Mouse (Mus musculus): ENCODE measurements at regions not wholly inside any gene's neighbourhood (a gene's known extent, or its start where the extent isn't known, plus 50 kb on each side); places are given as distances from the start of the nearest gene placed in this dataset.
A peak's percentile ranks its signal among the peaks of the same experiment; 100 is the strongest.

DNA sequence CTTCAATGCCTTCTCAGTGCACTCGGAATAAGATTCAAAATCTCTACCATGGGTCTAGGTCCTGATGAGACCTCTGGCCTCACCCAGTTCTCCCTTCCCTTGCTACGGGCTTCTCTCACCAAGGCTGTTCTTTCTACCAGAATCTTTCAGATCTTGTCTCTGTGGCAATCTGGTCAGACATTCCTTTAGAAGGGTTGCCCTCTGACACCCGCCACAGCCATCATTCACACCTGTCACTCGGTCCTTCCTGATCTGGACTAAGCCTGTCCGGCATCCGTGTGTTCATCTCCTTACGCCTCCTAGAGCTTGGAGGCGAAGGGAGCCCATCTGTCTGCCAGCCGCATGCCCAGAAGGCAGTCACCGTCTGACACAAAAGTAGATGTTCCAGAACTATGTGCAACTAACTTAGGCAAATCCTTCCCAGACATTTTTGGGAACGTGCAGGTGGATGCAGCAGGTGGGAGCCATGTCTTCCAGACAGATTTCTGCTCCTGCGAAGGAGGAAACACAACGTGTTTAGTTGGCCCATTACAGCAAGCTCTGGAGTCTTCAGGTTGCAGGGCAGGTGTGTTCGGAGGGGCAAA, 77.7 kb downstream of the Fam76b start:
- DNase-seq (ENCODE audit: low read depth): no peak

DNA sequence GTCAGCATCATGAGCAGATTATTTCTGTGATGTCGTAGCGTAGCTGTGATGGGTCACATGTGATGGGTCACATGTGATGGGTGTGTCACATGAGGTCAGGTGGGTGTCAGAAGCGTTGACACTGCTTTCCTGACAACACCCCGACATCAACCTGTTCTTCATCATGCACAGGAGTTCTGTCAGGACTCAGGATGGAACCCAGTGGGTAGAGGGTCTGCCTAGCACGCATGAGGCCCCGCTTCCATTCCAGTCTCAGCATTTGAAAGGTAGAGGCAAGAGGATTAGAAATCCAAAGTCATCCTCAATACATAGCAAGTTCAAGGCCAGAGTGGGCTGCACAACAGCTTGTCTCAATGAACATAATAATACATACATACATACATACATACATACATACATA, 79.2 kb downstream of the Fam76b start:
- no peak for DNase-seq (ENCODE audit: low read depth)

DNA sequence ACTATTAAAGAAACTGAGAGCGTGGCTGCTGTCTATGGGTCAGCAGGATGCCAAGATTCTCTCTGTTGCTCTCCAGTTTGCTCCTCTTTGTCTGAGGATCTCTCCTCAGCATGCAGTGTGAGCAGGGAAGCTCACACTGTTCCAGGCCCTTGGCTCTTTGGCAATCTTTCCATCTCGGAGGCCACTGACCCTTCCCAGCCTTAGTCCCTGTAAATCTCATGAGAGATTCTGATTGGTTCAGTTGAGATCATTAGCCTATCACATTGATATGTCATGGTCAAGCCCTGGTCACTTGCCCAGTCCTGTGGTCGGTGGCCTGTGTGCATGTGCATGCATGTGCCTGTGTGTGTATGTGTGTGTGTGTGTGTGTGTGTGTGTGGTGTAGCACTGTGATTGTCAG, 82.1 kb downstream of the Fam76b start:
- DNase-seq (ENCODE audit: low read depth): no peak

DNA sequence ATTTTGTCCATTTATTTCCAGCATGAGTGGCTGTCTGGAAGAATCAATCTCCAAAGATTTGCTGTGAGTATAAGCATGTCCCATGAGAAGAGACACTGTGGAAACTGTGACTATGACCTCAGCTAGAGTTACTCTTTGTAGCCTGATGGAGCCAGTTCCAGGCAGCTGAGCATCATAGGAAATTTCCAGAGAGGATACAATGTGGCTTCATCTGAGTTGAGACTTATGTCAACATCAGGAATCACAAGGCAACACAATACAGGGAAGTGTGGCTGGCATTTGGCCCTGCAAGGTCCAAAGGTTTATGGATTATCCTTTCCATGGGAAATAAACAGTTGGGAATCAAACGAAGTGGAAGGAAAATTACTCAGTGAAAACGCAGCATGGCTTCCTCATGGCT, 82.6 kb downstream of the Fam76b start:
- no peak for DNase-seq (ENCODE audit: low read depth)

DNA sequence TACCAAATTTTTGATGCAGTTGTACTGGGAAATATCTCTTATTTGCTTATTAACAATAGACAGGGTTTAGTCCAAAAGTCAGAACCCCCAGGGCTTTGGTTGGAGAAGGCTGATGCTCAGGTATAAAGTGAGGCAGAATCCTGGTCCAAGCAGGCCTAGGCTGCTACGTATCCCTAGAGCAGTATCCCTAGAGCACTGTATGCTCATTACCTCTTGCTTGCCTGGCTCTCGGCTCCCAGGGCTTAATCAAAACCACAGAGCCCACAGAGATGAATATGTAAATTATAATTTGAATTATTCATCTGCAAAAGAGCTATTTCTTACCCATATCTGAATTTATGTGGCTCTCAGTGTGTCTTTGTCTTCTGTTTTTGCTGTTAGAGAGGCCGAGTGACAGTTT, 85.9 kb downstream of the Fam76b start:
- no peak for DNase-seq (ENCODE audit: low read depth)

DNA sequence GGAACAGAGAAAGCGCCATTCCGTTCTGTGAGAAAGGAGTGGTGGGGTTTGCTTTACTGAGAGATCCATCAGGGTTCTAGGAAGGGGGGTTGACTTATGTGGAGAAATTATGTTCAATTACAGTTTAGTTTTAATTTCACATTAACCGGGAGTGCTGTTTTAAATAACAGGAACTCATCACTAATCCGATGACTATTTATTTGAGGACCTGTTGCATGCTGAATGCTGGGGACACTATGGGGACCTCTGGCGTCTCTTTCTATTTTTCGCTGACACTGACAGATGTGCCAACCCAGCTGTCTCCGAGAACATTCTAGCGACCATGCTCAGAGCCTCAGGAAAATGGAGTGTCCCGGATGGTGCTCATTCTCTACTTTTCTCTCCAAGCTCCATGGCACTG, 86.6 kb downstream of the Fam76b start:
- DNase-seq (ENCODE audit: low read depth): no peak

DNA sequence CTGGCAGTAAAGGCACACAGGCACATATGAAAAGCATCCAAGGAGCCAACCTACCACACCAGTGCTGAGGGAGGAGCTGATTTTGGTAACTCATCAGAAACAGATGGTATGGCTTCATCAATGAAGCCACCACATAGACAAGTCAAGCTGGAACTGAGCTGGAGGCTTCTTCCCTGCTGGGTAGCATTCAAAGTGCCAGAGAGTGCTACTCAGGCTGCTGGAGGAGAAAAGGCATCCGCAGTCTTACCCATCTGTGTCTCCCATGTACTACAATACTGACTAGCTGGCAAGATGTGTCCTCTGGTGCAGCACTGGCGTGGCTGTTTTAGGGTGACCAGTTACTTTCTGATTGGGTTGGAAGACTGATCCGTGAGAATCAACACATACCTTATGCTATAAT, 87.3 kb downstream of the Fam76b start:
- no peak for DNase-seq (ENCODE audit: low read depth)

DNA sequence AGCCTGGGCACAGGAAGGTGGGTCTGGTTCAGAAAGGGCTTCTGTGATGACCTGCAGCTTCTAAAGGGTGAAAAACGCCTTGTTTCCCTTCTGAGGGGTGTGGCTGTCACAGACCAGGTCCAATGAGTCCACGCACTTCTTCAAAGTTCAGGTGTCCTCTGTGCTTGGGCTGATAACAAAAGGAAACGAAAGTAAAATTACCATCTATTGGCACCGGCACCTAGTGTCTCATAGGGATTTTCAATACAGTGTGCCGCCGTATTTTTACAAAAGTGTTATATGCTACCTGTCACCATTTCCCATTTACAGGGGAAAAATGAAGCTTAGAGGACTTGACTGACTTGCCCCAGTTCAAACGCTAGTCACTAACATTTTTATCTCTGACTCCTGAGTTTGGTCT, 89.3 kb downstream of the Fam76b start:
- DNase-seq (ENCODE audit: low read depth): no peak

DNA sequence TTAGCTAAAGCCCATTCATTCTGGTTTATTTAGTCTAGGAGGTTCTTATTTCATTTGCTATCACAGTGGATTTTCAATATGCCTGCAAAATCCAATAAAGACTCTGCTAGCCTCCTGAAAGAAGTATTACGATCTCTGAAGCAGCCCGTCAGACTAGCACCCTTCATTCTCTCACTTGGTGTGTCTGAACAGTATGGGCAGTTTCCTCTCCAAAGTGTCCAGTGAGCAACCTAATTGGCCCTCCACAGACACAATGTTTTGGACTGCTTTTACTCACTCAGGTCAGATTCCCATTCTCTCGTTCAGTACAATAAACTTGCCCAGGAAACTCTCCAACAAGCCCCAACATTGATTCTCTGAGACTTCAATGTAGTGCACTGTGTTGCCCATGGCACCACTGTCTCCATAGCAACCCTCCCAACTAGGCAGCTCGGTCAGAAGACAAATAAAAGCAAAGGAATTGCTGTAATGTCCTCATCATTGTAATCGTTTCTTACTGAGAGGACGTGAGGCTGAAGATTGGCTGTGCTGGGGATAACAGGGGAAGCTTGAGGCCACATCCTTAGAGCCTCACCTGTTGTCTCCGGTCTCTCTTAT, 91.2 kb downstream of the Fam76b start:
- DNase-seq (ENCODE audit: low read depth): no peak

DNA sequence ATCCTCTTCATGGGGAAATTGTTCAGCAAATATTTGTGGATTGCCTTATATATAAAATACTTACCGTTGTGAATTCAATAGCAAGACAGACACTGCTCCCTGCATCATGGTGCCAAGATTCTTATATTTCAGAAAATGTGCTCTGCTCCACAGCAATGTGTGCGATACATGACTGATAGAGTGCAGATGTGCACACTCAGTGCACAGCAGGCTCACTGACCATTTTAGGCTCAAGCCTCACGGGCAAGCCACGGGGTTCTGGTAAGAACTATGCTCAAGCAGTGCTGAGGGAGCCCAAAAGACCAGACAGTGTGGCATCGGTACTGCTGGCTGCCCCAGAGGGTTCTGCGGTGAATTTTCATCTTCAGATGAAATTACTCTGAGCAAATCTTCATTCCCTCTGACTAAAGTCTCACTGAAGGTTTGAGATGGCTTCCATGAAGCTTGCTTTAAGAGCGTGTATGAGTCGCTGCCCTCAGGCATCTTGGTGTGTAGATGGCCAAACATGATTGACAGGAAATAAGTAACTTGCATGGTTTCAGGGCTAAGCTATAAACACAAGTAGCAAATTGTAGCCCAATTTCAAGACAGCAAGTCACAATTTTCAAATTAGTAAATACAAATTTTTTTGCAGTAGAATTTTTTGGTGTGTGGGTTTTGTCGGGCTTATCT, 92.4 kb downstream of the Fam76b start:
- no peak for DNase-seq (ENCODE audit: low read depth)

DNA sequence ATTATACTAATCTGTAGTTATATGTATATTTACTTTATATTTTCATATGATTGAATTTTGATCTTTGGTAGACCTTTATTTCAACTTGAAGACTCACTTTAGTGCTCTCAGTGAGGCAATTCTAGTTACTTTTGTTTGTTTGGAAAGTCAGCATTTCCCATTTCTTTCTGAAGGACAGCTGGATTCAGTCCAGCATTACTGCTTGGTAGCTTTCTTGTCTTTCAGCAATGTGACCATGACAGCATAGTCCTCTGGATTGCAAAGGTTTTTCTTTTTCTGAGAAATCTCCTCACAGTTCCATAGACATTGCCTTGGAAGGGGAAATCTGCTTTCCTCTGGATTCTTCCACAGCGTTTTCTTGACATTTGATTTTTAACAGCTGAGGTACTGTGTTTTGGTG, 93.1 kb downstream of the Fam76b start:
- DNase-seq (ENCODE audit: low read depth): no peak

DNA sequence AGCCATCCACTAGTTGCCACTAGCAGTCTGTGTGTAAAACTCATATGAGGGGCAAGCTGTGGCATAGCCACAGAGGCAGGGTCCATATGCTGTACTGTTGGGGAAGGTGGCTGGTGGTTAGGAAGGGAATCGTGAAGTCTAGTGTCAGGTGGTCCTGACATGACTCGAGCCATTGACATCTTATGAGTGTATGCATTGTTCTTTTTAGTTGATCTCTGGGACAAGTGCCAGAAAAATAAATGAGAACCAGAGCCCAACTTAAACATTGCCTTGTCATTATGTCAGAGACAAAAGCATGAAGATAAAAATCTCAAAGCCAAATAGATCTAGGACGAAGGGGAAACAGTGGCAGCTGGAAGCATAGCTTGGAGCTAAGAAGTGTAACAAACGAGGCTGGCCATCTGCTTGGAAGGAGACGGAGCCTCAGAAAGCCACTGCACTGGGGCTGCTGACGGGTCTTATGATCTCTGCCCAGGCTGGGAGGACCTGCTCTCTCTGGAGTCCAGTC, 104.5 kb downstream of the Fam76b start:
- no peak for DNase-seq (ENCODE audit: low read depth)

DNA sequence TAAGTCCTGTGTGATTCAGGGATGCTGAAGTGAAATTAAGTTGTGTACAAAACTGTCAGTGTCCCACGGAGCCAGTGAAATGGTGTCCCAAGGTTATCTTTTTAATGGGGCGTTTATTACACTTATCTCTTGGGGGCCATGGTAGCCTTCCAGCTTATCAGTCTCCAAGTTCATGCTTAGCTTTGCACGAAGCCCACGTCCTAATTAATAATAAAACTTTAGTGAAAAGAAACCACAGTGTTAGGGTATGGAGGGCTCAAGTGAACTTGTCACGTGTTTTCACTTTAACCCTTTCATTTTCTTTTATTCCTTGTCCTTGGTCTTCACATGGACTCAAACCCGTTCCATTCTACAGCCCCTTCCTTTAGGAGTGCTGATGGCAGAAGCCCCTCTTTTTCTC, 105.9 kb downstream of the Fam76b start:
- peak; percentile 4 for DNase-seq (ENCODE audit: low read depth)

DNA sequence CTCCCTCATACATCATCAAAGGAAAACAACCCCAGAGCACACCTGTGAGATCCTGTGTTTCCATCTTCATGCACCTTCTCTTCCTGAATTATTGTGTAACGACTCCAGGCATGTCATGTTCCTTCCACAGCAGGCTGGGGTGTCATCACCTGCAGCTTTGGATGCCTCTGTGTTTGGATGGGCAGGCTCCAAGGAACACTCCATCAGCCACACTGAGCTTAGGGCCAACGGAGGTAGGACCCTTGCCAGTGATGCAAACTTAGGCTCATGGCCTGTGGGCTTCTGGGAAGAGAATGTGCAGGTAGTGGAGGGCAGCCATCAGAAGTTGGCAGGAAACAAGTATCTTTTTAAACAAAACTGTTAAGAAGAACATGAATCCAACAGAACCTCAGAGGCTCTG, 109.8 kb downstream of the Fam76b start:
- no peak for DNase-seq (ENCODE audit: low read depth)

DNA sequence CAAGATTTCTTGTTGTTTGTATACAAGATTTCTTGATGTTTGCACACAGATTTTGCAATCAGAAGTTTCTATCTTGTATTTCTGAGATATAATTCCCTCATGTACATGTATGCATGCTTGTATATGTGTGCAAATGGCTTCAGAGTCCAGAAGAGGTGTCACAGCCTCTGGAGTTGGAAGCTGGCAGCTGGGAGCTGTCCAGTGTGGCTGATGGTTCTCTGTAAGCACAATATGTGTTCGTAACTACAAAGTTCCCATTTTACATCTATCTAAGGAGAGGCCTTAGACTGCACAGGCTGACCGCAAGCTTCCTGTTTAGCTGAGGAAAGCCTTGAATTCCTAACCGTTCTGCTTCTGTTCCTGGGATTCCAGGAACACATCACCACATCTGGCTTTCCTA, 119.0 kb downstream of the Fam76b start:
- no peak for DNase-seq (ENCODE audit: low read depth)

DNA sequence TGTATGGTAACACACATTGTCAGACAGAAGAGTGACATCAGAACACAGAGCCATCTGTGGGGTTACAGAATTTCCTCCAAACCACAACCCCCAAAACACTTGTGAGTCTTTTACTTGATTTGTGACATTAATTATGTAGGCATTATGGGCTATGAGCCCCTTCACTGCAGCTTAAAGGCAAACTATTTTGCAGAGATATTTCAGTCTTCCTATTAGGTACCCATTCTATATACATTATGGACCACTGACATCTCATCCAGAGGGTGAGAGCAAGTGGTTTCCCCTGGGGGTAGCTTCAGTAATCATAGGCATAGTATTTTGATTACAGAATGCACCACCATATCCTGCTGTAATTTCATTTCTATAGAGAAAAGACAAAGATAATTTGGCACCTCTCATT, 124.6 kb downstream of the Fam76b start:
- DNase-seq (ENCODE audit: low read depth): no peak

DNA sequence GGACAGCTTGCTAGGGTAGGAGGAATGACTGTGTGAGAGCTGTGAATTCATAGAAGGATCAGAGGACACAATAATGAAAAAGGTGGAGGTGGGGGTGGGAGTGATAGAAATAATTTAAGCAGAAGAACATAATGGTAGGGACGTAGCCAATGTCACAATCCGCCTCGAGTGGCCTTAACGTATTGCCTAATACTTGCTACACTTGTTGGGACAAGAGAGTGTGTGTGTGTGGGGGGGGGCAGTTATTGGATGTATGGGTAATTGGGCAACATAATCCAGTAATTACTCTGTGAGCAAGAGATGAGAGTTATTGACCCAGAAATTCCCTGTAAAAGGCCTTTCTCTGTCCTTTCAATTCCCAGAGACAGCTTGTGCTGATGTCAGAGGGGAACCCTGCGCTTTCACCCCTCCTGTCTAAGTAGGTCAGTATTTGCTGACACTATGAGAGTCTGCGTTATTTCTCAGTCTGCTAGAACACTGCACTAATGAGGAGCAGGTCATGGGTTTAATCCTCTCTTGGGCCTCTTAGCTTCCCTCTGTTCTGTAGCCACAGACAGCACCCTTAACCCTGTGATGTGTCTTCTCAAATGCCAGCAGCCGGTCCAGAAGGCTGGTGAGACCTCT, 135.7 kb downstream of the Fam76b start:
- DNase-seq (ENCODE audit: low read depth): no peak

DNA sequence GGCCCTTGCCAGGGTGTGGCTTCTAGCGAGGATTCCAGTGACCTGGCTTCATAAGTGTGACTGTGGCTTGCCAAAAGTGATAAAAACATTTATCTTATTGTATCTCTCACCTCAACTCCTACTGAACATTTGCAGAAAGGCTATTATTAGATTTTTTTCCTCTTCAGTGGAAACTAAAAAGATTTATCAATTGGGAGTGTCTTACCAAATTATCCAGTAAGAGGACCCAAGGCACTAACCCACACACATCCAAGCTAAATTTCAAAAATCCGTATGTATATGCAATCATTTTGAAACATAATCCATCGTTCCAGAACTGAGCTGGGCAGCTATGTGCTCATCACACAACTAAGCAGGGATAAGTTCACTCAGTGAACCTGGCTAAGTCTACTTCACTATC, 136.3 kb downstream of the Fam76b start:
- DNase-seq (ENCODE audit: low read depth): no peak

DNA sequence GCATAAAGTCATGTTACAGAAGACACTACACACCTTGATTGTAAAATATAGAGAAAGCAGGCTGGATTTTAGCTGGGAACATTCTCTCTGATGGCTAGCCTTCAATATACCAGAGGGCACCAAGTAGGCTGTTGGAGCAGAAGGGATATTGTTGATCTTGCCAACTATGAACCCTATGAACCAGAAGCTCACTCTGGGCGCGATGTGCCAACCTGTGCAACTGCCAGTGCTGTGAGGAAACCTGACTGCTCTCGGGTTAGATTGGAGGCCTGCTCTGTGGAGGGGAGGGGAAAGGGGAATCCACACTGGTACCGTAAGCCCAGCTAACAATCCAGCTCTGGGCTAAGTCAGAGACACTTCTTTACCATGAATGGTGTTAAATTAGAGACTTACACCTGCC, 136.7 kb downstream of the Fam76b start:
- DNase-seq (ENCODE audit: low read depth): no peak

DNA sequence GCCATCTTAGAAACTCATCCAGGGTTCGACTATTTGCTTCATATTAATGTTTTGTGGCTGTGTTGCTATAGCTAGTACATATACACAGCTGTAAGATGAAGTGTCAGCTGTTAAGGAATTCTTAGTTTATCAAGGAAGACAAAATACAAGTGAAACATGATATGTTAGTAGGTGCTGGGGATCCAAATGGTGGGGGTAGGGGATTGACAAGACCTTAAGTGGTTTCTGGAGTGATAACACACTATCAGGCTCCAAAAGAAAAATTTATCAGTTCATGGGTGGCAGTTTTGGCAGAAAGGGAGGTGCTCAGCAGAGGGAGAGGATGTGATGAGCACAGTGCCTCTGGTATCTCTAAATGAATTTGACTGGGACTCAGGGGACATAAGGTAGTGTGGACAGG, 138.7 kb downstream of the Fam76b start:
- no peak for DNase-seq (ENCODE audit: low read depth)

DNA sequence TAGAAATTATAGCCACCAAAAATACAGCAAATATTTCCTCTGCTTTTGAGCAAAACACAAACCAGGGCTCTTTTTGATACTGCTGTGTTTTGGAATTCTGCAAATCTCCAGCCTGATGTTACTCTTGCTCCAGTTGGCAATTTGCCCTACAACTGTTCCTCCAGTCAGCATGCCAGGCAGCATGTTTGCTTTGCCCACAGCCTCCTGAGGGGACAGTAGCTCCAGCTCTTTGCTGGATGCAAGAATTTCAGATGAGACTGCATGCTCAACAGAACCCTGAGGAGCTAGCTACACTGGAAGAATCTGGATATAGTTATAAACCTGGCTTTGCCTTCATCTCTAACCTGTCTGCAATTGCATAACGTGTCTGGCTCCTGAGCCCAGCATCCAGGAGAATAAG, 141.7 kb downstream of the Fam76b start:
- DNase-seq (ENCODE audit: low read depth): no peak

DNA sequence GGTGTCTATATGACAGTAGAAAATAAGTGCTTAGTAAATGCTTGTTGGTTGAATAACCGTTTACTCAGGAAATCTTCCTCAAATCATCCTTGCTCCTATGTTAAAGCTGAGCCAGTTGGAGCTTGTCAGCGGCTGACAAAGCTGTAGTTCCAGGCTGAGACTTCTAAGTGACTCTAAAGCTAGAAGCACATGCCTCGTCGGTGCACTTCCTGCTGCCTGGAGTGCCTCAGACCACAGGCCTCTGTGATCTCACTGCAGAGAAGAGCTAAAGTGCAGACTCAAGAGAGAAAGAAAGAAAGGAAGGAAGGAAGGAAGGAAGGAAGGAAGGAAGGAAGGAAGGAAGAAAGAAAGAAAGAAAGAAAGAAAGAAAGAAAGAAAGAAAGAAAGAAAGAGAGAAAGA, 146.1 kb downstream of the Fam76b start:
- no peak for DNase-seq (ENCODE audit: low read depth)

DNA sequence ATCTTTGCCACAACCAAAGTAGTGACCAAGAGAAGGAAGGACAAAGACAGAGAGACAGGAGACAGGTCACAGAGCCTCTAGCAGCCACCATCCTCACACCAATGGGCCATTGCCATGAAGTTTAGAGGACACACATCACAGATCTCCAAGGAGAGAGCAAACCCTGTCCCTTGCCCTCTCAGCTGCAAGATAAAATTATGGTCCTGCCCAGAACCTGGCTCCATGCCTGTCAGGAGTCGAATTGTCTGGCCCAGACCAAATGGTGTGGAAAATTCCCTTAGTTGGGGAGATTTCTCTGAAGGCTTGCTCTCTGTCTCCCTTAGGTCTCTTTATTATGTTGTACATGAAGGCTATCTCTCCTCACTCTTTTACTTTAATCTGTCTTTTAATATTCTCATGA, 147.4 kb downstream of the Fam76b start:
- DNase-seq (ENCODE audit: low read depth): no peak
